Mouse (Mus musculus) midbrain, embryonic 10.5 days (tissue): Measurements from ENCODE around the gene Ergic1. TPM values are rescaled to one million over a fixed set of nuclear protein-coding genes. Genes with fewer than 3 reads are reported as not detected.

ENCODE experiments used
- DNase-seq: peaks from one replicate; pipeline ENCODE4 v3.0.0-alpha.2; 2017; ENCODE audit warnings: low spot score
- H3K27ac ChIP-seq: fragments of 300-500 bp; sonication (generic); replicated peaks from 2 replicates; pipeline ENCODE4 v1.5.1; 2016; ENCODE audit warnings: mild to moderate bottlenecking
- H3K27me3 ChIP-seq: fragments of 300-500 bp; sonication (generic); 2 replicates; pipeline ENCODE4 v1.6.1; 2016; ENCODE audit warnings: low read depth, mild to moderate bottlenecking; ENCODE audit not compliant: poor library complexity, severe bottlenecking
- H3K36me3 ChIP-seq: fragments of 300-500 bp; sonication (generic); 2 replicates; pipeline ENCODE4 v1.6.1; 2016; ENCODE audit warnings: mild to moderate bottlenecking, moderate library complexity
- H3K4me1 ChIP-seq: fragments of 300-500 bp; sonication (generic); 2 replicates; pipeline ENCODE4 v1.6.1; 2016
- H3K4me3 ChIP-seq: fragments of 300-500 bp; sonication (generic); 2 replicates; pipeline ENCODE4 v1.5.1; 2016; ENCODE audit warnings: mild to moderate bottlenecking, moderate library complexity
- H3K9me3 ChIP-seq: fragments of 300-500 bp; sonication (generic); replicated peaks from 2 replicates; pipeline ENCODE4 v1.6.1; 2016; ENCODE audit warnings: mild to moderate bottlenecking
- WGBS: fragments of 180-500 bp; shearing (Covaris S2); methylation state at CpG from one replicate; pipeline ENCODE4 v1.1.7; 2016; 5-methylcytosine and 5-hydroxymethylcytosine counted together
- polyA plus RNA-seq: library from polyadenylated mRNA; unstranded; fragments of >200 nt; fragmentation: Nextera tagmentation; extraction: Ambion mirVana; gene quantifications from 2 replicates; pipeline ENCODE4 v1.2.1, GENCODE M21; 2016

The Ergic1 gene
- polyA plus RNA-seq, 1 experiment from 2014 or later = 104 TPM

DNA sequence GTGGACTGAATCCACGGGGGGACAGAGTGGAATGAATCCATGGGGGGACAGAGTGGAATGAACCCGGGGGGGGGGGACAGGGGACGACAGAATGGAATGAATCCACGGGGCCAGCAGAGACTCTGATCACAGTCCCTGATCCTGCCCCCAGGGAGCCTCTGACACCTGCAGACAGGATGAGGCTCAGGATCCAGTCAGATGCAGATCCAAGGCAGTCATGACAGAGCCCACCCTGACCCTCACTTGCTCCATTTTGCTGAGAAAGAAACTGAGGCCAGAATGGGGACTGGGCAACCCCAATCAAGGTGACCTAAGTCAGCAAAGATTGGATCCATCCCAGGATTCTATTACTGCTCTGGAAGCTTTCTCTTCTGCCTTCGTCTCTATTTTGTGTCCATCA is 12.7 kb upstream of the Ergic1 start:
- DNase-seq = no peak
- peaks cover 10% of the 10 kb centered on the region; the same call in 1 of the 2 replicates for H3K4me1 ChIP-seq
- H3K36me3 ChIP-seq = no peaks in the 10 kb centered on the region
- no peaks in the 10 kb centered on the region for H3K9me3 ChIP-seq
- 2% methylated on average over 4 of the region's 5 CpGs for WGBS
- no peak overlapping the region for H3K4me3 ChIP-seq
- peaks cover 14% of the 10 kb centered on the region; the same call in 1 of the 2 replicates for H3K27me3 ChIP-seq
- H3K27ac ChIP-seq = no peak overlapping the region

GRCm38 (mm10) chr17:26549148-26549809 is 12.0 kb upstream of the Ergic1 start:
- no peaks in the 10 kb centered on the region for H3K9me3 ChIP-seq
- no peak overlapping the region for H3K27ac ChIP-seq
- DNase-seq = no peak
- peaks cover 10% of the 10 kb centered on the region; the same call in 1 of the 2 replicates for H3K4me1 ChIP-seq
- H3K36me3 ChIP-seq = no peaks in the 10 kb centered on the region
- no peak overlapping the region for H3K4me3 ChIP-seq
- H3K27me3 ChIP-seq = peaks cover 14% of the 10 kb centered on the region; the same call in 1 of the 2 replicates
- WGBS = 10% methylated on average over 12 of the region's 12 CpGs

DNA sequence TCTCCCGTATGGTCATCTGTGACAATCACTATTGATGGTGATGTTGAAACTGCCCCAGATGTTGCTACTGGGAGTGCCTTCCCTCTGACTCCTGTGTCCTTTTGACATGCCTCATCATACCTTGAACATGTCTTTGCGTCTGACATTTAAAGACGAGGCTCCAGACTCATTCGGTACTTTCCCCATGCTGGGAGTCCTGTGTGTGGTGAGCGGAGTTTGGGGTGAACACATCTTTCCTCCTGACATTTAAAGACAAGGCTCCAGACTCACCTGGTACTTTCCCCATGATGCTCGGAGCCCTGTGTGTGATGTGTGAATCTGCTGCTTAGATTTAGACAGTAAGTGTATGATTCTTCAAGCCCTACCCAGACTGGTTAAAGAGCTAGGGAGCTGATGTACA is 10.2 kb upstream of the Ergic1 start:
- no peaks in the 10 kb centered on the region for H3K9me3 ChIP-seq
- no peak overlapping the region for H3K4me3 ChIP-seq
- no peak overlapping the region for H3K27ac ChIP-seq
- peaks cover 14% of the 10 kb centered on the region; the same call in 1 of the 2 replicates for H3K27me3 ChIP-seq
- no peaks in the 10 kb centered on the region for H3K36me3 ChIP-seq
- 89% methylated on average over 6 of the region's 6 CpGs for WGBS
- H3K4me1 ChIP-seq = peaks cover 10% of the 10 kb centered on the region; the same call in 1 of the 2 replicates
- no peak for DNase-seq

DNA sequence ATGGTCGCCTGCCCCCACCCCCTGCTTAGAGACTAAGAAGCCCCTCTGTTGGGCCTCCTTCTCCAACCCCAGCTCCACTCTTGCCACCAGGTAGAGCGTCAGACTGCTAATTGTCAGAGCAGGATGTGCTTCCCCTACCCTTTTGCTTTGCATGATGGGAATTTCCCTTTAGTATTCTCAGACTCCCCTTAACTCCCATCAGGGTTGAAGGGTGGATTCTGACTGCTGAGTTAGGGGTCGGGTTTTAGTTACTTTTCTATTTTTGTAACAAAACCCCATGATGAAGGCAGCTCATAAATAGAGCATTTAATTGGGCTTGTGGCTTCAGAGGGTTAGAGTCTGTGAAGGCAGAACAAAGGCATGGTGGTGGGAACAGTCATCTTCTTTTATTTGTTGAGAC is 8.3 kb upstream of the Ergic1 start:
- H3K27me3 ChIP-seq = peaks cover 14% of the 10 kb centered on the region; the same call in 1 of the 2 replicates
- 79% methylated on average over 3 of the region's 3 CpGs for WGBS
- H3K27ac ChIP-seq = no peak overlapping the region
- peaks cover 10% of the 10 kb centered on the region; the same call in 1 of the 2 replicates for H3K4me1 ChIP-seq
- no peak for DNase-seq
- H3K4me3 ChIP-seq = no peak overlapping the region
- no peaks in the 10 kb centered on the region for H3K9me3 ChIP-seq
- no peaks in the 10 kb centered on the region for H3K36me3 ChIP-seq

GRCm38 (mm10) chr17:26560526-26561289 is 581 bp upstream of the Ergic1 start:
- H3K4me1 ChIP-seq = peaks cover 47% of the 10 kb centered on the region
- H3K9me3 ChIP-seq = no peaks in the 10 kb centered on the region; the same call in 1 of the 2 replicates
- H3K4me3 ChIP-seq = peak overlapping the region; percentile 92
- H3K27ac ChIP-seq = peak overlapping the region; percentile 95
- peaks cover 27% of the 10 kb centered on the region for H3K36me3 ChIP-seq
- WGBS = 39% methylated on average over 9 of the region's 9 CpGs
- DNase-seq = no peak
- H3K27me3 ChIP-seq = no peaks in the 10 kb centered on the region

- no peak for DNase-seq
- Histone ChIP-seq H3K27ac (peak within 1 kb of the TSS; percentile 95), H3K9me3 (peaks cover 8% of the 10 kb centered on the region; the same call in 1 of the 2 replicates), H3K27me3 (no peaks in the 10 kb centered on the region), H3K4me3 (peak within 1 kb of the TSS; percentile 92), H3K36me3 (peaks cover 37% of the 10 kb centered on the region), H3K4me1 (peaks cover 47% of the 10 kb centered on the region)
- WGBS = 1% methylated on average over 25 of the region's 25 CpGs
Observed at GRCm38 (mm10) chr17:26561651-26562181, 427 bp downstream of the Ergic1 start, which contains the start of gene Dusp1. Dusp1 (minus strand) TSS chr17:26562128.

- peak overlapping the region; percentile 92 for H3K4me3 ChIP-seq
- peaks cover 43% of the 10 kb centered on the region for H3K36me3 ChIP-seq
- H3K9me3 ChIP-seq = peaks cover 8% of the 10 kb centered on the region; the same call in 1 of the 2 replicates
- no peak for DNase-seq
- 71% methylated on average over 4 of the region's 4 CpGs for WGBS
- peaks cover 47% of the 10 kb centered on the region for H3K4me1 ChIP-seq
- no peaks in the 10 kb centered on the region for H3K27me3 ChIP-seq
- H3K27ac ChIP-seq = peak overlapping the region; percentile 95
Observed at GRCm38 (mm10) chr17:26562292-26562691, 1.0 kb downstream of the Ergic1 start.

DNA sequence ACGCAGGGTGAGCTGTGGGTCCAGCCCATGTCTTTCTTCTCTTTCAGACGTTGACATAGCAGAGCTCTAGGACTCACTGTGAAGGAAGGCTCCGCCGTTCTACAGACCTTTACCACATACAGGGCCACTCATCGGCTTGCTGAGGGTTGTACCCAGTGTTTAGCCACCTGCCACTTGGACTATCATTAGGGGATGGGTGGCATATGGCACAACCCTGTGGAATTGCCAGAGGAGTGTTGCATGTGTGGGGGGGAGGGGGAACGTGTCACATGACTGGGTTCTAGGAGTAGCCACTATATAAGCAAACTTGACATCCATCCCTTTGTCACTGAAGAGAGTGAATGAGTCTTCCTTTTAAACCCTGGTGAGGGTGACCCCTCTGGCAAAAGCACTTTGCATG is 2.2 kb downstream of the Ergic1 start:
- Histone ChIP-seq H3K27me3 (no peaks in the 10 kb centered on the region), H3K9me3 (peaks cover 12% of the 10 kb centered on the region; the same call in 1 of the 2 replicates), H3K4me1 (peaks cover 47% of the 10 kb centered on the region), H3K27ac (no peak overlapping the region), H3K36me3 (peaks cover 54% of the 10 kb centered on the region), H3K4me3 (peak overlapping the region; percentile 92)
- no peak for DNase-seq
- WGBS = 90% methylated on average over 6 of the region's 6 CpGs

- Histone ChIP-seq H3K4me3 (0 out of 2 replicates have a peak overlapping the region, but pooled peaks have one; percentile 2), H3K27ac (no peak overlapping the region), H3K4me1 (peaks cover 47% of the 10 kb centered on the region), H3K27me3 (no peaks in the 10 kb centered on the region), H3K36me3 (peaks cover 64% of the 10 kb centered on the region), H3K9me3 (peaks cover 12% of the 10 kb centered on the region; the same call in 1 of the 2 replicates)
- WGBS = 55% methylated on average over 9 of the region's 9 CpGs
- no peak for DNase-seq
Observed at GRCm38 (mm10) chr17:26564439-26564838, 3.1 kb downstream of the Ergic1 start.

DNA sequence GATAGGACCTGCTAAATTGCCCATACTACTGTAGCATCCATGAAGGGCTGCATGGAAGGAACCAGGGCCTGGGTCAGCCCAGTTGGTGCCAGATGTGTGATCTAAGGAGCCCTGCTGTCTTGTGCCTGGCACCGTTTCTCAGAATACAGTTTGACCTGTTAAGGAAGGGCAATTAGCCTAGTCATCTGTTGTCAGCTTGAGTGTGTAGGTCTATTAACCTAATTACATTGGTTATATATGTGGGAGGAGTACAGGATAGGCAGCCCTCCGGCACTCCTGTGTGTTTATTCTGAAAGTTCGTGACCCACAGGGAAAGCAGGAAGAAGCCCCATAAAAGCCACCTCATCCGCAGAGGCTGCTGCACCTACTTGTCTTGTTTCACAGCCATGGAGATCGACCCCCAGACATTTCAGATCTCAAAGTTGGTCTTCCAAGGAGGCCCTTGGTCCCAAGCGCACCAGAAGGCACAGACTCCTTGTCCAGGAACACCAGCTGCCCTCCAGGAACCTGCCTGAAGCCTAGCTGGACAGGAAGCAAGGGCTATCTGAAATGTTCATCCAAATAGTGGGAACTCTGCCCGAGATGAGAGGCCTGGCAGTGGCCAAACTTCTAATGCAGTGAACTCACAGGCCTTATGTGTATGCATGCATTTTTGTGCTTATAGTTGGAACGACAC is 6.0 kb downstream of the Ergic1 start:
- Histone ChIP-seq H3K4me3 (no peak overlapping the region), H3K27me3 (no peaks in the 10 kb centered on the region), H3K4me1 (peaks cover 27% of the 10 kb centered on the region), H3K9me3 (peaks cover 12% of the 10 kb centered on the region; the same call in 1 of the 2 replicates), H3K27ac (no peak overlapping the region), H3K36me3 (peaks cover 90% of the 10 kb centered on the region)
- no peak for DNase-seq
- 91% methylated on average over 8 of the region's 8 CpGs for WGBS

- 96% methylated on average over 4 of the region's 4 CpGs for WGBS
- Histone ChIP-seq H3K4me3 (no peak overlapping the region), H3K27me3 (no peaks in the 10 kb centered on the region), H3K9me3 (peaks cover 12% of the 10 kb centered on the region; the same call in 1 of the 2 replicates), H3K27ac (no peak overlapping the region), H3K4me1 (peaks cover 22% of the 10 kb centered on the region), H3K36me3 (peaks cover 96% of the 10 kb centered on the region)
- no peak for DNase-seq
Observed at GRCm38 (mm10) chr17:26567818-26568173, 6.5 kb downstream of the Ergic1 start.
